Mouse (Mus musculus) midbrain, embryonic 12.5 days (tissue): ENCODE results near the gene Sgcd. TPM values are rescaled to one million over a fixed set of nuclear protein-coding genes. Genes with fewer than 3 reads are reported as not detected.
"Not testable (repeated sequence)": the region's sequence is repeated elsewhere in the genome, so short reads cannot be mapped to it uniquely, and the experiment has no call there.

Experiments
- ATAC-seq: fragments of 200-750 bp; cut with Nextera tagmentation; 2 replicates; pipeline ENCODE4 v1.8.0; 2017; ENCODE audit warnings: low read depth, moderate TSS enrichment, moderate library complexity; ENCODE audit not compliant: low FRiP score
- H3K27ac ChIP-seq: fragments of 300-500 bp; sonication (generic); replicated peaks from 2 replicates; pipeline ENCODE4 v1.5.1; 2016; ENCODE audit warnings: mild to moderate bottlenecking
- H3K27me3 ChIP-seq: fragments of 300-500 bp; sonication (generic); 2 replicates; pipeline ENCODE4 v1.6.1; 2016; ENCODE audit warnings: mild to moderate bottlenecking
- H3K36me3 ChIP-seq: fragments of 300-500 bp; sonication (generic); 2 replicates; pipeline ENCODE4 v1.6.1; 2016
- H3K4me1 ChIP-seq: fragments of 300-500 bp; sonication (generic); 2 replicates; pipeline ENCODE4 v1.6.1; 2016
- H3K4me2 ChIP-seq: fragments of 300-500 bp; sonication (generic); replicated peaks from 2 replicates; pipeline ENCODE4 v1.6.1; 2016; ENCODE audit warnings: mild to moderate bottlenecking, moderate library complexity
- H3K4me3 ChIP-seq: fragments of 300-500 bp; sonication (generic); 2 replicates; pipeline ENCODE4 v1.5.1; 2016; ENCODE audit warnings: mild to moderate bottlenecking
- H3K9ac ChIP-seq: fragments of 300-500 bp; sonication (generic); replicated peaks from 2 replicates; pipeline ENCODE4 v1.6.1; 2016; ENCODE audit warnings: mild to moderate bottlenecking, moderate library complexity
- H3K9me3 ChIP-seq: fragments of 300-500 bp; sonication (generic); 2 replicates; pipeline ENCODE4 v1.6.1; 2016; ENCODE audit warnings: mild to moderate bottlenecking
- WGBS: fragments of 180-500 bp; shearing (Covaris S2); methylation state at CpG from one replicate; pipeline ENCODE4 v1.1.7; 2016; 5-methylcytosine and 5-hydroxymethylcytosine counted together
- polyA plus RNA-seq: library from polyadenylated mRNA; unstranded; fragments of >200 nt; fragmentation: Nextera tagmentation; extraction: Ambion mirVana; gene quantifications from 2 replicates; pipeline ENCODE4 v1.2.1, GENCODE M21; 2016

The Sgcd gene
- polyA plus RNA-seq, 1 experiment from 2014 or later, result 3.8 TPM

- no peak overlapping the region for H3K9ac ChIP-seq
- no peak overlapping the region for H3K4me3 ChIP-seq
- no peaks in the 10 kb centered on the region for H3K27me3 ChIP-seq
- 88% methylated on average over 2 of the region's 2 CpGs for WGBS
- H3K36me3 ChIP-seq, result no peaks in the 10 kb centered on the region
- H3K27ac ChIP-seq, result no peak overlapping the region
- no peak for ATAC-seq
- H3K4me2 ChIP-seq, result no peak overlapping the region
- no peaks in the 10 kb centered on the region for H3K4me1 ChIP-seq
- no peaks in the 10 kb centered on the region for H3K9me3 ChIP-seq
Measured at GRCm38 (mm10) chr11:47765859-47766258, 222.9 kb downstream of the Sgcd start.

GRCm38 (mm10) chr11:47763569-47763968 is 225.2 kb downstream of the Sgcd start:
- H3K4me1 ChIP-seq, ATAC-seq, H3K9ac ChIP-seq, H3K36me3 ChIP-seq, H3K9me3 ChIP-seq, H3K27me3 ChIP-seq, H3K4me2 ChIP-seq, H3K4me3 ChIP-seq, H3K27ac ChIP-seq: not testable (repeated sequence)
- WGBS, result 82% methylated on average over 3 of the region's 3 CpGs

- H3K9me3 ChIP-seq, result no peaks in the 10 kb centered on the region
- H3K36me3 ChIP-seq, result no peaks in the 10 kb centered on the region
- H3K27ac ChIP-seq, result no peak overlapping the region
- no peak overlapping the region for H3K4me3 ChIP-seq
- 88% methylated on average over 4 of the region's 4 CpGs for WGBS
- no peak for ATAC-seq
- no peaks in the 10 kb centered on the region for H3K27me3 ChIP-seq
- no peak overlapping the region for H3K9ac ChIP-seq
- H3K4me1 ChIP-seq, result no peaks in the 10 kb centered on the region
- no peak overlapping the region for H3K4me2 ChIP-seq
Measured at GRCm38 (mm10) chr11:47759015-47759414, 229.8 kb downstream of the Sgcd start.

GRCm38 (mm10) chr11:47742806-47743205 is 246.0 kb downstream of the Sgcd start:
- no peak overlapping the region for H3K4me2 ChIP-seq

GRCm38 (mm10) chr11:47704930-47705787 is 283.6 kb downstream of the Sgcd start:
- Histone ChIP-seq H3K4me1 (no peaks in the 10 kb centered on the region), H3K9ac (no peak overlapping the region), H3K36me3 (no peaks in the 10 kb centered on the region), H3K27ac (no peak overlapping the region), H3K4me3 (no peak overlapping the region), H3K4me2 (no peak overlapping the region), H3K9me3 (no peaks in the 10 kb centered on the region), H3K27me3 (no peaks in the 10 kb centered on the region)
- ATAC-seq, result no peak
- 78% methylated on average over 8 of the region's 8 CpGs for WGBS

More at GRCm38 (mm10) chr11:47742806-47743205, 246.0 kb downstream of the Sgcd start:
- WGBS, result 82% methylated on average over 2 of the region's 2 CpGs
- no peak overlapping the region for H3K9ac ChIP-seq
- ATAC-seq, result no peak
- no peak overlapping the region for H3K27ac ChIP-seq
- H3K27me3 ChIP-seq, result no peaks in the 10 kb centered on the region
- no peaks in the 10 kb centered on the region for H3K36me3 ChIP-seq
- H3K4me1 ChIP-seq, result no peaks in the 10 kb centered on the region
- no peak overlapping the region for H3K4me3 ChIP-seq
- no peaks in the 10 kb centered on the region for H3K9me3 ChIP-seq

- Histone ChIP-seq H3K4me1 (no peaks in the 10 kb centered on the region), H3K27ac (no peak overlapping the region), H3K27me3 (no peaks in the 10 kb centered on the region), H3K4me2 (no peak overlapping the region), H3K9ac (no peak overlapping the region), H3K36me3 (no peaks in the 10 kb centered on the region), H3K4me3 (no peak overlapping the region), H3K9me3 (no peaks in the 10 kb centered on the region)
- ATAC-seq, result no peak
- WGBS, result 23% methylated on average over 1 of the region's 1 CpGs
Measured at GRCm38 (mm10) chr11:47695611-47696010, 293.2 kb downstream of the Sgcd start.

- Histone ChIP-seq H3K27ac (no peak overlapping the region), H3K9ac (no peak overlapping the region), H3K4me3 (no peak overlapping the region), H3K36me3 (no peaks in the 10 kb centered on the region), H3K9me3 (no peaks in the 10 kb centered on the region), H3K27me3 (no peaks in the 10 kb centered on the region), H3K4me2 (no peak overlapping the region), H3K4me1 (no peaks in the 10 kb centered on the region)
- ATAC-seq, result no peak
- 2% methylated on average over 1 of the region's 1 CpGs for WGBS
Measured at GRCm38 (mm10) chr11:47658135-47658534, 330.6 kb downstream of the Sgcd start.

- Histone ChIP-seq H3K27me3 (no peaks in the 10 kb centered on the region), H3K4me3 (no peak overlapping the region), H3K4me1 (peaks cover 13% of the 10 kb centered on the region), H3K9me3 (no peaks in the 10 kb centered on the region), H3K4me2 (no peak overlapping the region), H3K36me3 (no peaks in the 10 kb centered on the region), H3K27ac (no peak overlapping the region), H3K9ac (no peak overlapping the region)
- ATAC-seq, result no peak
Measured at GRCm38 (mm10) chr11:47645911-47646310, 342.9 kb downstream of the Sgcd start.

- Histone ChIP-seq H3K4me2 (no peak overlapping the region), H3K27me3 (no peaks in the 10 kb centered on the region), H3K36me3 (no peaks in the 10 kb centered on the region), H3K9me3 (no peaks in the 10 kb centered on the region), H3K9ac (no peak overlapping the region), H3K4me3 (no peak overlapping the region), H3K4me1 (peaks cover 18% of the 10 kb centered on the region), H3K27ac (peak overlapping the region; percentile 42; the same call in 1 of the 2 replicates)
- WGBS, result 33% methylated on average over 2 of the region's 2 CpGs
- peak; percentile 45 for ATAC-seq
Measured at GRCm38 (mm10) chr11:47641567-47642259, 347.1 kb downstream of the Sgcd start.

- Histone ChIP-seq H3K4me3 (no peak overlapping the region), H3K36me3 (no peaks in the 10 kb centered on the region), H3K4me1 (peaks cover 18% of the 10 kb centered on the region), H3K27ac (peak overlapping the region; percentile 60), H3K27me3 (no peaks in the 10 kb centered on the region), H3K9ac (no peak overlapping the region), H3K4me2 (no peak overlapping the region), H3K9me3 (no peaks in the 10 kb centered on the region)
- peak; percentile 74 for ATAC-seq
- WGBS, result 6% methylated on average over 1 of the region's 1 CpGs
Measured at GRCm38 (mm10) chr11:47640556-47640955, 348.2 kb downstream of the Sgcd start.

- Histone ChIP-seq H3K27me3 (no peaks in the 10 kb centered on the region), H3K27ac (no peak overlapping the region), H3K4me2 (no peak overlapping the region), H3K4me3 (no peak overlapping the region), H3K4me1 (no peaks in the 10 kb centered on the region), H3K9ac (no peak overlapping the region), H3K36me3 (no peaks in the 10 kb centered on the region), H3K9me3 (no peaks in the 10 kb centered on the region)
- 78% methylated on average over 2 of the region's 2 CpGs for whole genome bisulfite sequencing
- no peak for ATAC-seq
Measured at GRCm38 (mm10) chr11:47630186-47630585, 358.6 kb downstream of the Sgcd start.

GRCm38 (mm10) chr11:47609892-47610291 is 378.9 kb downstream of the Sgcd start:
- ATAC-seq, result no peak

More at GRCm38 (mm10) chr11:47609892-47610291, 378.9 kb downstream of the Sgcd start:
- H3K27me3 ChIP-seq, result no peaks in the 10 kb centered on the region
- H3K4me1 ChIP-seq, result no peaks in the 10 kb centered on the region
- H3K36me3 ChIP-seq, result no peaks in the 10 kb centered on the region
- H3K4me3 ChIP-seq, result no peak overlapping the region
- no peaks in the 10 kb centered on the region for H3K9me3 ChIP-seq
- no peak overlapping the region for H3K9ac ChIP-seq
- H3K4me2 ChIP-seq, result no peak overlapping the region
- no peak overlapping the region for H3K27ac ChIP-seq
- 85% methylated on average over 4 of the region's 4 CpGs for WGBS
